Mouse (Mus musculus): ENCODE measurements at regions not wholly inside any gene's neighbourhood (a gene's known extent, or its start where the extent isn't known, plus 50 kb on each side); places are given as distances from the start of the nearest gene placed in this dataset.
"Not testable (repeated sequence)": the region's sequence is repeated elsewhere in the genome, so short reads cannot be mapped to it uniquely, and the experiment has no call there.

GRCm38 (mm10) chr6:99909921-99910320 lies 183.7 kb upstream of the Prok2 start:
- Histone ChIP-seq H3K27me3 (ENCODE audit: control insufficient read depth, insufficient read depth, low read length) (0 out of 2 replicates have a peak, but pooled peaks cover 3% of the 10 kb centered on the region), H3K4me1 (ENCODE audit: control insufficient read depth, insufficient read depth, low read length) (no peaks in the 10 kb centered on the region), H3K4me2 (ENCODE audit: low read depth) (no peak overlapping the region), H3K36me3 (ENCODE audit: control insufficient read depth, insufficient read depth, low read length) (no peaks in the 10 kb centered on the region), H3K9me3 (ENCODE audit: control insufficient read depth, low read length) (no peaks in the 10 kb centered on the region), H3K4me3 (ENCODE audit: low read depth, low read length) (no peak overlapping the region), H3K9ac (ENCODE audit: low read length) (no peak overlapping the region), H3K27ac (ENCODE audit: low read depth, low read length) (no peak overlapping the region)
- WGBS: 84% methylated on average over 7 of the region's 7 CpGs
- ATAC-seq (ENCODE audit: insufficient read depth, low FRiP score, low TSS enrichment) (no peak), DNase-seq (ENCODE audit: low spot score) (no peak)

- Histone ChIP-seq H3K4me2 (ENCODE audit: low read depth) (no peak overlapping the region), H3K4me3 (ENCODE audit: low read depth, low read length) (no peak overlapping the region), H3K9me3 (ENCODE audit: control insufficient read depth, low read length) (no peaks in the 10 kb centered on the region), H3K27me3 (ENCODE audit: control insufficient read depth, insufficient read depth, low read length) (0 out of 2 replicates have a peak, but pooled peaks cover 3% of the 10 kb centered on the region), H3K9ac (ENCODE audit: low read length) (no peak overlapping the region), H3K27ac (ENCODE audit: low read depth, low read length) (no peak overlapping the region), H3K36me3 (ENCODE audit: control insufficient read depth, insufficient read depth, low read length) (no peaks in the 10 kb centered on the region), H3K4me1 (ENCODE audit: control insufficient read depth, insufficient read depth, low read length) (no peaks in the 10 kb centered on the region)
- no peak for DNase-seq (ENCODE audit: low spot score)
- ATAC-seq (ENCODE audit: insufficient read depth, low FRiP score, low TSS enrichment): no peak
- WGBS: 78% methylated on average over 7 of the region's 7 CpGs
Measured at GRCm38 (mm10) chr6:99909459-99909858, 183.3 kb upstream of the Prok2 start.

GRCm38 (mm10) chr6:99908066-99908465 lies 181.9 kb upstream of the Prok2 start:
- no peaks in the 10 kb centered on the region for H3K4me1 ChIP-seq (ENCODE audit: control insufficient read depth, insufficient read depth, low read length)
- WGBS: 91% methylated on average over 3 of the region's 3 CpGs

GRCm38 (mm10) chr6:99905194-99905593 lies 179.0 kb upstream of the Prok2 start:
- no peaks in the 10 kb centered on the region for H3K27me3 ChIP-seq (ENCODE audit: control insufficient read depth, insufficient read depth, low read length)
- WGBS: 88% methylated on average over 5 of the region's 5 CpGs
- ATAC-seq (ENCODE audit: insufficient read depth, low FRiP score, low TSS enrichment): no peak

More at GRCm38 (mm10) chr6:99908066-99908465, 181.9 kb upstream of the Prok2 start:
- Histone ChIP-seq H3K4me2 (ENCODE audit: low read depth) (no peak overlapping the region), H3K9me3 (ENCODE audit: control insufficient read depth, low read length) (no peaks in the 10 kb centered on the region), H3K27ac (ENCODE audit: low read depth, low read length) (no peak overlapping the region), H3K36me3 (ENCODE audit: control insufficient read depth, insufficient read depth, low read length) (no peaks in the 10 kb centered on the region), H3K4me3 (ENCODE audit: low read depth, low read length) (no peak overlapping the region), H3K27me3 (ENCODE audit: control insufficient read depth, insufficient read depth, low read length) (0 out of 2 replicates have a peak, but pooled peaks cover 3% of the 10 kb centered on the region), H3K9ac (ENCODE audit: low read length) (no peak overlapping the region)
- DNase-seq (ENCODE audit: low spot score) (no peak), ATAC-seq (ENCODE audit: insufficient read depth, low FRiP score, low TSS enrichment) (no peak)

GRCm38 (mm10) chr6:99904607-99905006 lies 178.4 kb upstream of the Prok2 start:
- no peaks in the 10 kb centered on the region for H3K27me3 ChIP-seq (ENCODE audit: control insufficient read depth, insufficient read depth, low read length)
- H3K27ac ChIP-seq (ENCODE audit: low read depth, low read length): no peak overlapping the region
- WGBS: 73% methylated on average over 4 of the region's 4 CpGs
- H3K36me3 ChIP-seq (ENCODE audit: control insufficient read depth, insufficient read depth, low read length): no peaks in the 10 kb centered on the region
- H3K9me3 ChIP-seq (ENCODE audit: control insufficient read depth, low read length): no peaks in the 10 kb centered on the region
- H3K4me3 ChIP-seq (ENCODE audit: low read depth, low read length): no peak overlapping the region
- ATAC-seq (ENCODE audit: insufficient read depth, low FRiP score, low TSS enrichment) (no peak), DNase-seq (ENCODE audit: low spot score) (no peak)
- H3K9ac ChIP-seq (ENCODE audit: low read length): no peak overlapping the region
- H3K4me1 ChIP-seq (ENCODE audit: control insufficient read depth, insufficient read depth, low read length): no peaks in the 10 kb centered on the region
- no peak overlapping the region for H3K4me2 ChIP-seq (ENCODE audit: low read depth)

More at GRCm38 (mm10) chr6:99905194-99905593, 179.0 kb upstream of the Prok2 start:
- Histone ChIP-seq H3K4me2 (ENCODE audit: low read depth) (no peak overlapping the region), H3K4me1 (ENCODE audit: control insufficient read depth, insufficient read depth, low read length) (no peaks in the 10 kb centered on the region), H3K4me3 (ENCODE audit: low read depth, low read length) (no peak overlapping the region), H3K27ac (ENCODE audit: low read depth, low read length) (no peak overlapping the region), H3K9me3 (ENCODE audit: control insufficient read depth, low read length) (no peaks in the 10 kb centered on the region), H3K9ac (ENCODE audit: low read length) (no peak overlapping the region), H3K36me3 (ENCODE audit: control insufficient read depth, insufficient read depth, low read length) (no peaks in the 10 kb centered on the region)
- no peak for DNase-seq (ENCODE audit: low spot score)

- H3K4me2 ChIP-seq (ENCODE audit: low read depth); H3K4me1 ChIP-seq (ENCODE audit: control insufficient read depth, insufficient read depth, low read length); H3K4me3 ChIP-seq (ENCODE audit: low read depth, low read length); ATAC-seq (ENCODE audit: insufficient read depth, low FRiP score, low TSS enrichment); H3K9me3 ChIP-seq (ENCODE audit: control insufficient read depth, low read length); H3K9ac ChIP-seq (ENCODE audit: low read length); H3K27ac ChIP-seq (ENCODE audit: low read depth, low read length); H3K27me3 ChIP-seq (ENCODE audit: control insufficient read depth, insufficient read depth, low read length); H3K36me3 ChIP-seq (ENCODE audit: control insufficient read depth, insufficient read depth, low read length): not testable (repeated sequence)
- peak; percentile 53 for DNase-seq (ENCODE audit: low spot score)
Measured at GRCm38 (mm10) chr6:99904044-99904443, 177.9 kb upstream of the Prok2 start.

GRCm38 (mm10) chr6:99901564-99901963 lies 175.4 kb upstream of the Prok2 start:
- Histone ChIP-seq H3K27ac (ENCODE audit: low read depth, low read length) (no peak overlapping the region), H3K9ac (ENCODE audit: low read length) (no peak overlapping the region), H3K27me3 (ENCODE audit: control insufficient read depth, insufficient read depth, low read length) (no peaks in the 10 kb centered on the region), H3K4me2 (ENCODE audit: low read depth) (no peak overlapping the region), H3K4me1 (ENCODE audit: control insufficient read depth, insufficient read depth, low read length) (no peaks in the 10 kb centered on the region), H3K36me3 (ENCODE audit: control insufficient read depth, insufficient read depth, low read length) (no peaks in the 10 kb centered on the region), H3K4me3 (ENCODE audit: low read depth, low read length) (no peak overlapping the region), H3K9me3 (ENCODE audit: control insufficient read depth, low read length) (no peaks in the 10 kb centered on the region)
- 88% methylated on average over 3 of the region's 3 CpGs for WGBS
- ATAC-seq (ENCODE audit: insufficient read depth, low FRiP score, low TSS enrichment): no peak
- DNase-seq (ENCODE audit: low spot score): no peak

- Histone ChIP-seq H3K4me3 (ENCODE audit: low read depth, low read length) (no peak overlapping the region), H3K27me3 (ENCODE audit: control insufficient read depth, insufficient read depth, low read length) (no peaks in the 10 kb centered on the region), H3K9ac (ENCODE audit: low read length) (no peak overlapping the region), H3K27ac (ENCODE audit: low read depth, low read length) (no peak overlapping the region), H3K4me1 (ENCODE audit: control insufficient read depth, insufficient read depth, low read length) (no peaks in the 10 kb centered on the region), H3K36me3 (ENCODE audit: control insufficient read depth, insufficient read depth, low read length) (no peaks in the 10 kb centered on the region), H3K4me2 (ENCODE audit: low read depth) (no peak overlapping the region), H3K9me3 (ENCODE audit: control insufficient read depth, low read length) (no peaks in the 10 kb centered on the region)
- ATAC-seq (ENCODE audit: insufficient read depth, low FRiP score, low TSS enrichment) (no peak), DNase-seq (ENCODE audit: low spot score) (no peak)
- 91% methylated on average over 5 of the region's 5 CpGs for WGBS
Measured at GRCm38 (mm10) chr6:99901146-99901545, 175.0 kb upstream of the Prok2 start.

GRCm38 (mm10) chr6:99899704-99900103 lies 173.5 kb upstream of the Prok2 start:
- no peaks in the 10 kb centered on the region for H3K36me3 ChIP-seq (ENCODE audit: control insufficient read depth, insufficient read depth, low read length)
- H3K4me2 ChIP-seq (ENCODE audit: low read depth): no peak overlapping the region
- 50% methylated on average over 14 of the region's 14 CpGs for WGBS
- no peak overlapping the region for H3K9ac ChIP-seq (ENCODE audit: low read length)
- no peak overlapping the region for H3K27ac ChIP-seq (ENCODE audit: low read depth, low read length)
- DNase-seq (ENCODE audit: low spot score): no peak
- H3K4me3 ChIP-seq (ENCODE audit: low read depth, low read length): no peak overlapping the region
- H3K27me3 ChIP-seq (ENCODE audit: control insufficient read depth, insufficient read depth, low read length): no peaks in the 10 kb centered on the region
- H3K9me3 ChIP-seq (ENCODE audit: control insufficient read depth, low read length): no peaks in the 10 kb centered on the region
- no peaks in the 10 kb centered on the region for H3K4me1 ChIP-seq (ENCODE audit: control insufficient read depth, insufficient read depth, low read length)
- no peak for ATAC-seq (ENCODE audit: insufficient read depth, low FRiP score, low TSS enrichment)

Measured in neural tube, embryonic 11.5 days (tissue).